Mouse (Mus musculus): ENCODE data around the gene Jak2.

Gene Jak2

GRCm38 (mm10) chr19:29362173-29362930 is 110.7 kb downstream of the Jak2 start:
- no peak for DNase-seq (ENCODE audit: low read depth)

Measured in NIH3T3 (cell line).